Mouse (Mus musculus) erythroblast, adult 5-6 weeks (primary cell): ENCODE results near the gene Ceacam20. TPM values are rescaled to one million over a fixed set of nuclear protein-coding genes. Genes with fewer than 3 reads are reported as not detected.
"Not testable (repeated sequence)": the region's sequence is repeated elsewhere in the genome, so short reads cannot be mapped to it uniquely, and the experiment has no call there.

ENCODE experiments used
- ATAC-seq: replicated peaks from 2 replicates; pipeline ENCODE4 v1.8.0; 2016; ENCODE audit warnings: moderate number of reproducible peaks, mild to moderate bottlenecking, moderate TSS enrichment, inconsistent platforms; ENCODE audit not compliant: poor library complexity, low FRiP score, severe bottlenecking
- total RNA-seq, 2 experiments: library from RNA; stranded (forward) in 1 of 2; stranded (reverse) in 1 of 2; fragments of 150-400 nt in 1 of 2; fragments of 200-764, 138-1000 nt in 1 of 2; gene quantifications; 2 replicates each; pipeline versions ENCODE4 v1.2.3 to v1.2.4; 2015 to 2017; ENCODE audit warnings: low replicate concordance in 2 of 2

Gene Ceacam20
- total RNA-seq (2015; ENCODE audit: low replicate concordance) = not detected in 2 replicates
- not detected in 2 replicates for total RNA-seq (2017; ENCODE audit: low replicate concordance)

DNA sequence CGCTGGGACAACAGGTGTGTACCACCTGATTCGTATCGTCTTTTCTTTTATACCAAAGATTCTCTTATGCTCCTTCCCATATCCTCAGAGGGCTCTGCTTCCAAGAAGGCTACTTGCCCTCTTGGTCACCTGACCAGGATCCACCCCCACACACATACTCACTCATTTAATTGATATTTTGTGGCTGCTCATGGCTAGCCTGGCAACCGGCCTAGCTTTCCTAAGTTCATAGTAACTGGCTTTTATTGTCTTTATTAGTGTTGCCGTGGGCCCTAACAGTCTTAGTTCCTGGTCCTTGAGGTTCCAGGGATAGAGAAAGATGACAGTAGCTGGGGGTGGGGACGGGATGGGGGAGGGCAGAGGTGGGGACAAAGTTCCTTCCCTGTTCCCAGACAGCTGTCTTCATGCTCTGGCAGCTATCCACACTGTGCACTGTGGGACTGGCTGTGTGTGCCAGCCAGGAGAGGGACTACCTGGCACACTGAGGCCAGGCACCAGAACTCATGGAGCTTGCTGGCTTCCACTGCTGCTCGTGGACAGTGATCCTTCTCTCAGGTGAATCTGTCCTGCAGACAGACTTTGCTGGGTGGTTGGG, at the start of gene Ceacam20:
Gene Ceacam20, plus strand, starts transcription at position 428 of the 595 bp plus-strand sequence.
- ATAC-seq = no peak

GRCm38 (mm10) chr7:19920166-19920505, 45.1 kb upstream of the Ceacam20 start:
- no peak for ATAC-seq

- ATAC-seq = no peak
Observed at GRCm38 (mm10) chr7:19920506-19921261, 44.5 kb upstream of the Ceacam20 start, which contains the start of gene Pvr. Gene Pvr (minus strand): TSS chr7:19921160.

GRCm38 (mm10) chr7:19923354-19923753, 41.9 kb upstream of the Ceacam20 start:
- no peak for ATAC-seq

- ATAC-seq = no peak
Observed at GRCm38 (mm10) chr7:19923797-19924196, 41.4 kb upstream of the Ceacam20 start.

- no peak for ATAC-seq
Observed at GRCm38 (mm10) chr7:19925376-19925775, 39.8 kb upstream of the Ceacam20 start.

GRCm38 (mm10) chr7:19926849-19927480, 38.2 kb upstream of the Ceacam20 start:
- no peak for ATAC-seq

DNA sequence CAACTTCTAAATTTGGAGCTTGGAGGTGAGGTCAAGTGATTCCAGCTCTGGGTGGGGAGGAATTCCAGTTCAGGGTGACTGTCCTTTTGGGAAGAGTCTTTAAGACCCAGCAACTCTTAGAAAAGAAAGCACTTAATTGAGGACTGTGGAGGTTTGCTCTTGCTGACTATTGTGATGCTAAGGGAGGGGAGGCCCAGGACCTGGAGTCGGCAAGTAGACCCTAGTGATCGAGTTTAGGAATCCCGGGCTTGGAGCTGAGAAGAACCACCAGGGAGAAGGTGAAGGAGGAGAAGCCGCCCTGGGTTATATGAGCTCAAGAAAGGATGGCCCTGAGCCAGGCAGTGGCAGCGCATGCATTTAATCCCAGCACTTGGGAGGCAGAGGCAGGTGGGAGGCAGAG, 36.7 kb upstream of the Ceacam20 start:
- no peak for ATAC-seq

DNA sequence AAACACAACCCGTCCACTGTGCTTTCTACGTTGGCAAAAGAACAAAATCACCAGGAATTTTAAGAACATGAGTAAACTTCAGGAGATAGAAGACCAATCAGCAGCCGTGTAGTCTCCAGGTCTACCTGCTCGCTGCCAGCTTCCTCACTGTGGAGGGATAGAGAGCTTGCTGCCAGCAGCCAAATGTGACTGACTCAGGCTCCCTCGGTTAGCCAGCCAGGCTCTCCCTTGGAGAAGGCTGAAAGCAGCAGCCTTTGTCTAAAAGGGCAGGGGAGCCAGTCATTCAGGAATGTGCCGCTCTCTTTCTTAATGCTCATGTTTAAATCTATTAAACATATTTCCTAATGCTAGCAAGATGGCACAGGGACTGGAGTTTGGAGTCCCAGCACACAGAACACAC, 34.7 kb upstream of the Ceacam20 start:
- ATAC-seq = not testable (repeated sequence)

DNA sequence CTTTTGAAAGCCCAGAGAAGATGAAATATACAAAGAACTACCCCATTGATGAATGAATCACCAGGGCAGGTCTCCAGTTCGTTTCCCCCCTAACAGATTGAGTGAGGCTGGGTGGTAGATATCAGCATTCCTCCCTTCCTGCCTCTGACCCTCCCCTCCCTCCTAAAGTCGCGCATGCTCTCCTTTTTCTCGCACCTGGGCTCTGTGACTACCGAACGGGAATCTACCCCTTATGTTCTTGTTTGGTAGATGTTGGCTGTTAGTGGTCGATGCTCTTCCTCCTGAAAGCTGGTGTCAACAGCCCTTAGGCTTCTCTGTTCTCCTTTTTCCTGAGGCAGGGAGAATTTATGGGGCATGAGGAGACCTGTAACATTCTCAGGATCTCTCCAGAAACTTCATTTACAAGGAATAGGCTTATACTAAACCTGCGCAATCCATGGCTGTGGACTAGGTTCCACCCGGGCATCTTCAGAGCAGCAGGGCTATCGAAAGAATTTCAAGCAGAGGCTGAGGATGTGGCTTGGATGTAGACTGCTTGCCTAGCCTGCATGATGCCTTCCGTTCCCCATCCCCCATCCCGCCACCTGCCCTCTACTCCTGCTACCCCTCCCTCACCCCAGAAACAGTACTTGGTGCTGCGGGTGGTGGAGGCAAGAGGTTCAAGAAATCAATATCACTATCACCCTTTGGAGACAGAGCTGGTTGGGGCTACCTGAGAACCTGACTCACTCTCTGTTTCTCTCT, 32.9 kb upstream of the Ceacam20 start:
- ATAC-seq = no peak

DNA sequence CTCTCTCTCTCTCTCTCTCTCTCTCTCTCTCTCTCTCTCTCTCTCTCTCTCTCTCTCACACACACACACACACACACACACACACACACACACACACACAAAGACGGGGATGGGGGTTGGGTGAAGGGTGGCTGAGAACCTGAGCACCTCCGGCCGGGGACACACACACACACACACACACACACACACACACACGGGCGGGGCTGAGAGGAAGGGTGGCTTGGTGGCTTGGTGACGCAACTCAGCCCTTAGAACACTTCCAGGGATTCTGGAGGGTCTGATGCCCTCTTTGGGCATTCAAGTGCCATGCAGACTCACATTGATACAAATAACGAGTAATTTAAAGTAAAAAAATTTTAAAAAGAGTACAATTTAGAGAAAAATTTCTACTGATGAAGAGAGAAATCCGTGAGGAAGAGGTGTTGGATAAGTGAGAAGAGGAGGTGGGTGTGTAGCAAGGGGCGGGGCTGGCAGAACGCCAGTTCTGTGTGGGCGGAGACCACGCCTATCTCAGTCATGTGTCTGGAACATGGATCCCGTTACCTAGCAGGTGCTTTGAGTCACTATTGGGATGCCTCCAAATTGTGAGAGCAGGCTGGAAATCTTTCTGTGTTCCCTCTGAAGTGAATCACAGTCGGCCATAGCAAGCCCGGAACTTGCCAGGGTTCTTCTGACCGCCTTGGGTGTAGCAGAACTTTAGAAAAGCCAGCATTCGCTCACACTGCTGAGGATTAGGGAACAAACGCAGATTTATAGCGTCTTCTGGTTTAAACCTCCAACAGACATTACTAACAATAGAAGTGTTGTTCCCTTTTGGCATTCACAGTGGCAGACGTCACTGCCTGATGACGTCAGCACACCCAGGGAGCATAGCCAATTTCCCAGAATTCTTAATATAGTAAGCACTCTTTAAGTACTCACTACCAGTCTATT, 32.1 kb upstream of the Ceacam20 start:
- ATAC-seq = no peak

DNA sequence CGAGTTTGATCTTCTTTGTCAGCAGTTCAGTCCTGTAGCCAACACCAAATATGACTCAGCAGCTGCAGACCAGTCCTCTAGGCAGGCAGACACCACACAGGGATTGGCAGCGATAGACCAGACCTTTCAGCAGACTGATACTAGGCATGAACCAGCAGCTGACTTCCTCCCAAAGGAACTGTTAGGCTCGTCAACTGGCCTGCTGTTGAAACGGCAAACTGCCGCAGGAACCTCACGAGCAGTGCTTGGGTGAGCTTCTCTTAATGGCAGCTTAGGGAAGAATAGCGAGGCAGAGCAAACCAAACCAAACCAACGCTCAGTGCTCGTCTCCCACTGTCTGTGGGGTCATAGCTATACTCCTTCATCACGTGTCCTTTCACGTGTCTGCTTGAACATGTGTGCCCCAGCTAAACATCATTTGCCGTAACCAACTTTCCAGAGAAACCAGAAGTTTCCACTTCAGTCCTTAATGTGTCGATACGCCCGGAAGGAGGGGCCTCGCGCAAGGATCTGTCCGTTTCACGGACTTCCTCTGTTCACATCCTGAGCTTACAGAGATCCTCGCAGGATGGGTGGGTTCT, 30.0 kb upstream of the Ceacam20 start:
- ATAC-seq = no peak

- ATAC-seq = no peak
Observed at GRCm38 (mm10) chr7:19935961-19936360, 29.3 kb upstream of the Ceacam20 start.

DNA sequence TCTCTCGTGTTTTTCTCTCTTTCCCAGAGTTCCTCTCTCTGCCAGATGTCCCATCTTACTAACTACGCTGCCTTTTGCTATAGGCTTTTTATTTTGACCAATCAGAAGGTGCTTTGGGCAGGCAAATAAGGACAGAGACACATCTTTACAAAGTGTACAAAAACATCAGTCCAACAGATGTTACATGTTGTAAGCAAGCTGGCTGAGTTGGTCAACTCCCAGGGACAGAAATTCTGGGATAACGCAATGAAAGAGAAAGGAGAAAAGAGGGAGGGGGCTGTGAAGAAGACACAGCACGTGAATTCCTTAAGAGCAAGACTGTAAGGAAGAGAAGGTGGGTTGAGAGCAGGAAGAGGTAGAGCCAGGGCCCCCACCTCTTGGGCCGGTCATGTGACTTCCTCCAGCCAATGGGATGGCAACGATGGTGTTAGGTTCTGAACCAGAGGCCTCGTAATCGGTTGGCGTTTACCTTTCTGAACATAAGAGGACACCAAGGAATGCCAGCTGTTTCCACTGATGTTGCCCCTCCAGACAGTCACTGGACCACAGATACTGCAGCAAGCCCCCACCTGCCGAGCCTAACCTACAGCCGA, 27.9 kb upstream of the Ceacam20 start:
- ATAC-seq = no peak

GRCm38 (mm10) chr7:19939555-19940235, 25.5 kb upstream of the Ceacam20 start:
- ATAC-seq = no peak

GRCm38 (mm10) chr7:19940256-19940655, 25.0 kb upstream of the Ceacam20 start:
- ATAC-seq = no peak

GRCm38 (mm10) chr7:19944709-19945108, 20.5 kb upstream of the Ceacam20 start:
- no peak for ATAC-seq

- ATAC-seq = no peak
Observed at GRCm38 (mm10) chr7:19945201-19945600, 20.0 kb upstream of the Ceacam20 start.
